In genomic region chr5:125057555-125058266, GRCm38 (mm10) we compare ENCODE assay signal across 8 mouse cellular contexts. TPM values are rescaled to one million over a fixed set of nuclear protein-coding genes. Genes with fewer than 3 reads are reported as not detected.
DNase-seq lines count a peak whose midpoint lies in the region; ATAC-seq lines count a peak whose summit lies in the region.

No protein-coding gene starts in this region.

- DNase-seq in layer of hippocampus, adult 18-20 months (ENCODE audit: low spot score in 2 of 2), result peak; percentile 37 to 40
- no peak for DNase-seq in layer of hippocampus, postnatal 36 days
- peak; percentile 61 for DNase-seq in embryo, embryonic 11 days
- peak; percentile 71 for DNase-seq in heart, adult 8-10 months (ENCODE audit: low spot score)
- DNase-seq in kidney, postnatal 10 days, result peak; percentile 76
- DNase-seq in thymus, postnatal 25 days, result peak; percentile 35
- no peak for DNase-seq in urinary bladder, adult 2 months (ENCODE audit: low spot score)

- ATAC-seq in megakaryocyte progenitor cell, adult 5-6 weeks (replicated peaks; ENCODE audit: poor library complexity), result peak; percentile 28; the same call in 1 of the 2 replicates

RNA-seq across cellular contexts. Expression of gene Rflna, which starts 54.7 kb away (rescaled TPM):
- under 1 TPM; 0.37 to 0.38 TPM for total RNA-seq in layer of hippocampus, adult 18-20 months (2021)
- under 1 TPM; 0.27 to 0.38 TPM for total RNA-seq in layer of hippocampus, postnatal 36 days (2021)
- under 1 TPM in 2 of 4 experiments, not detected in 2; 0.19 to 0.24 TPM for total RNA-seq in heart, adult 8-10 months (2022)
- not detected in 2 replicates for total RNA-seq in megakaryocyte progenitor cell, adult 5-6 weeks (2015)
- not detected in 2 replicates for total RNA-seq in megakaryocyte progenitor cell, adult 5-6 weeks (2017)
- 1.4 and 1.8 TPM in 2 replicates for polyA plus RNA-seq in urinary bladder, adult 2 months (2012; rRNA removed)

Comparison
In these comparisons a context has a peak if more than half of its experiments do, and no peak if none do; other contexts are left out.
1. DNase-seq: peak in layer of hippocampus, adult 18-20 months (2 of 2), embryo, embryonic 11 days (single experiment), heart, adult 8-10 months (single experiment), kidney, postnatal 10 days (single experiment) and thymus, postnatal 25 days (single experiment); none in layer of hippocampus, postnatal 36 days (0 of 2) and urinary bladder, adult 2 months (single experiment).